Mouse (Mus musculus): ENCODE results near the gene Jup.
"Not testable (repeated sequence)": the region's sequence is repeated elsewhere in the genome, so short reads cannot be mapped to it uniquely, and the experiment has no call there.

Gene Jup

DNA sequence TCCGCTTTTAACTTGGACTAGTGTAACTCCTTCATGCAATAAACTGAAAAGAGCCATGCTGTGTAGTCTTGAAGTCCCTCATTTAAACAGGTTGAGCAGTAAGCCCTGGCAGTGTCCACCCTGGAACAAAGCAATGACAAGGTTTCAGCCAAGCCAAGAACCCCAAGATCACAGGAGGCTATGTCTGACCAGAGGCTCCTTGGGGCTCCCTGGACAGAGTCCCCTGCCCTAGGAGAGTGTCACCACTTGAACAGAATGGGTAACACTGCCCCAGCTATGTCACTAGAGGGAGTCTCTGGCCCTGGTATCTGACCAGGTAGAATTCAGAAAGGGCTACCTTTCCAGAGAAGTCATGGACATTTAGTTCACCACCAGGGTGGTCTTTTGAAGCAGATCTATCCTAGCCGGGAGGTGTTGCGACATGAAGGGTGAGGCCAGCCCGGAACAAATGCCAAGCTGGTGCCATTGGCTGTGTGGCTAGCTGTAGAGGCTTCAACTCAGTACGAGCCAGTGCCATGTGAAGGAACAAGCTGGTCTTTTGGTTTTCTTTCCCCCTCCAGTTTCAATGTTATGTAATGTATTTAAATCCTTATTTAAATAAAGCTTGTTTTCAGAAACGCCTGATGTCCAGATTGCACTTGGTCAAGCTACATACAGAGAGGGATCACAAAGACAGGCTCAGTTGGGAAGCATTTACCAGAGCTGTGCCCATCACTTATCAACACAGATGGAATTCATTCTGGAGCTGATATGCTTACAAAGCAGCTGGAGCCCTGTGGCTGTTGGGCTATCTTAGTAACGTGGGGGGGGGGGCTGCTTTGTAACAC lies 75.9 kb downstream of the Jup start:
- peak; percentile 15 for DNase-seq (ENCODE audit: extremely low read depth, insufficient read length, low spot score)

DNA sequence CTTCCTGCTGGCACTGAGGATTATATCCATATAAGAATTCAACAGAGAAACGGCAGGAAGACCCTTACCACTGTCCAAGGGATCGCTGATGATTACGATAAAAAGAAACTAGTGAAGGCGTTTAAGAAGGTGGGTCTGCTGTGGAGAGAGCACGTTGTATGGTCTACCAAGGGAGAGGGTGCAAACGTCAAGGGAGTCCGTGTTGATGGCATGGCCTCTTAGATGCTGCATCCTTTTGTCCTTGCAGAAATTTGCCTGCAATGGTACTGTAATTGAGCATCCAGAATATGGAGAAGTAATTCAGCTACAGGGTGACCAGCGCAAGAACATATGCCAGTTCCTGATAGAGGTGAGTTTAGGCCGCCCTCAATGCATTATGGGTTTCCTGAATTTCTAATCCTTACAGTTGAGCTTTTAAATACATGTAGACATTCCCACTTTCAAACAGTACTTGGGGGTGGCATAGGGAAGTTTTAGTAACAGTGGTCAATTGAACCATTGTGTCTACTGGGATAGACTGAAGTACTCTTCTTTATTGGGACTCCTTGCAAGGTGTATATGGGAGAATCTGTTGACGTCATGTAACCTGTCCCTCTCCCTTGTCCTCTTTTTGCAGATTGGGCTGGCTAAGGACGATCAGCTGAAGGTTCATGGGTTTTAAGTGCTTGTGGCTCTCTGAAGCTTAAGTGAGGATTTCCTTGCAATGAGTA lies 76.7 kb downstream of the Jup start:
- not testable (repeated sequence) for DNase-seq (ENCODE audit: extremely low read depth, insufficient read length, low spot score)

DNA sequence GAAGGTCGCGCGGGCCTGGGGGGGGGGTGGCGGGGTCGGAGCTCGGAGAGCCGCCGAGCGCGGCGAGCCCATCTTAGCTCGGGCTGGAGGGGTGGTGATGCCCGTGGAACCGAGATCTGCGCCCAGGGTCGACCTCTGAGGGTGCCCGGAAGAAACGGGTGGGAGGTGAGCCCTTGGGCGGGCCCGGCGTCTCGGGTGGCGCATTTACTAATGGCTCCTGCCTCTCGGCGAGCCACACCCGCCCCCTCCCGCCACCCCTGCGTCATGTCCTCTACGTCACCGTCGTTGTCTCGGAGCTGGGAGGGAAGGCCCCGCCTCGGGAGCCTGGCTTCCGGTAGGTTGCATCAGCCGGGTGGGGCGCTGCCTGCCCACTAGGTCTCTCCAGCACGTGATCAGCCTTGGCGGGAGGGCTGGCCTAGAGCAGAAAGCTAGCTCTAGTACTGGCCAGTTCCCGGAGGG lies 77.4 kb downstream of the Jup start:
- DNase-seq (ENCODE audit: extremely low read depth, insufficient read length, low spot score), result peak; percentile 98

DNA sequence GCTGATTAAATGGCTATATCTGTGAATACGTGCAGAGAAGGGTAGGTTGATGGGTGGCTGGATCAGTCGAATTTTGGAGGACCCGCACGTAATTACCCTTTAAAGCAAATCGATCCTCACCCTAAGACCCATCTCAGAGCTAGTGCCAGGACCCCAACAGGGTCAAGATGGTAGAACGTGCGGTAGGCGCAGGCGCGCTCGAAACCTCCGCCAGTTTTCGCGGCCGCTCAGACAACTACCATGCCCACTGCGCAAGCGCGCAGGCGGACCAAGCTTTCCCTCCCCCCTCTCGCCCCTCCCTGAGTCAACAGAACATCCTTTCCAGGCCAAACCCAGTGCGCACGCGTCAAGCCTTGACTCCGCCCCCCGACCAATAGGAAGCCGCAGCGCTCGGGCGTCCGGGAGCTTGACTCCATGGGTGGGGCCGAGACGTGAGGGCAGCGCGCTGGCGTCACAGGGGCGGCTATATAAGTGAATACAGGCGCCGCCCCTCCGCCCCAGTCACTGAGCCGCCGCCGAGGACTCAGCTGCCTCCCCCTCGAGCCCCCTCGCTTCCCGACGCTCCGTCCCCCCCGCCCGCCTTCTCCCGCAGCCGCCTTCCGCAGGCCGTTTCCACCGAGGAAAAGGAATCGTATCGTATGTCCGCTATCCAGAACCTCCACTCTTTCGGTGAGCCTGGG lies 77.9 kb downstream of the Jup start, which contains the start of gene Eif1:
Gene Eif1, plus strand, starts transcription at position 394 of the 680 bp plus-strand sequence.
- peak; percentile 99 for DNase-seq (ENCODE audit: extremely low read depth, insufficient read length, low spot score)
